ENCODE assay signal across 8 mouse cellular contexts in the genomic region with DNA sequence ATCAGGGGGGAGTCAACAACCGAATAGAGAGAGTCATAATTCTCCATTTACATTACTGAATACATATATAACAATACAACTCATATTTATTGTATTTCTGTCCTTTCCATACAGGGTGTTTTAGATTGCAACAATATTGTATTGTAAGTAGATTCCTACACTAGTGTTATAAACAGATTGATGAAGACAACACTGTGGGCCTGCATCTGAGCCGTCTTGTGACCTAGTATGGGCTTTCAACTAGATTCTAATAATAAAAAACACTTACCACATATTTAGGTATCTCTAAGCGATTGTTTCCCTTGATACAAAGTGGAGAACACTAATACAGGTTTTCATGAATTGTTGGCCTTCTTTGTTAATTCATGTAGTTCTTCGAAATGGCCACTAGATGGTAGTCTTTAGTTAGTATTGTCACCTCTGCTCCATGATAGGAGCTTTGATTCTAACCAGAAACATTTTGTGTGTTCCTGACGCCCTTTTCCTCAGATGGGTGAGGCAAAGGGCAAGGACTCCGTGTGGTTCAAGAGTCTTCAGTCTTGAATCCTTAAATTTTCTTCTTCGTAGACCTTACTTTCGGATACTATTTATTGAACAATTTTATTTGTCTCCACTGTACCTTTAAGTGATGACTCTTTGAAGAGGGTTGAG.
DNase-seq lines count a peak whose midpoint lies in the region; ATAC-seq and TF ChIP-seq lines count a peak whose summit lies in the region.

No protein-coding gene starts in this region.

- TF ChIP-seq POLR2A in testis, adult 2 months (IDR thresholded peaks at IDR 0.05; ENCODE audit: control insufficient read depth, low read depth, low read length), result no peak

- no peaks in the 10 kb centered on the region for H3K36me3 ChIP-seq in testis, adult 2 months (ENCODE audit: control insufficient read depth, insufficient read depth, low read length)
- H3K36me3 ChIP-seq in kidney, embryonic 16.5 days (ENCODE audit: insufficient read depth, low read length), result no peaks in the 10 kb centered on the region
- no peaks in the 10 kb centered on the region for H3K36me3 ChIP-seq in midbrain, embryonic 12.5 days

- H3K9ac ChIP-seq in kidney, embryonic 16.5 days (replicated peaks; ENCODE audit: low read length), result no peak overlapping the region; the same call in 1 of the 2 replicates
- no peak overlapping the region for H3K9ac ChIP-seq in midbrain, embryonic 12.5 days (replicated peaks)

- no peak overlapping the region for H3K27ac ChIP-seq in testis, adult 2 months (ENCODE audit: control insufficient read depth, insufficient read depth, low read depth, low read length)
- no peak overlapping the region for H3K27ac ChIP-seq in kidney, embryonic 16.5 days (ENCODE audit: low read length)
- no peak overlapping the region for H3K27ac ChIP-seq in midbrain, embryonic 12.5 days (replicated peaks)

- TF ChIP-seq CTCF in testis, adult 2 months (IDR thresholded peaks at IDR 0.05; ENCODE audit: control insufficient read depth, insufficient read depth, insufficient replicate concordance, low read depth, low read length), result peak; percentile 16; the same call in 1 of the 2 replicates

- peak overlapping the region; percentile 42 for H3K4me2 ChIP-seq in kidney, embryonic 16.5 days (replicated peaks; ENCODE audit: low read depth, low read length)
- H3K4me2 ChIP-seq in midbrain, embryonic 12.5 days (replicated peaks), result no peak overlapping the region

- WGBS in kidney, embryonic 16.5 days, result 28% methylated on average over 8 of the region's 8 CpGs
- 32% methylated on average over 8 of the region's 8 CpGs for WGBS in midbrain, embryonic 12.5 days

- peaks cover 5% of the 10 kb centered on the region; the same call in 1 of the 2 replicates for H3K4me1 ChIP-seq in testis, adult 2 months (ENCODE audit: control insufficient read depth, insufficient read depth, low read length)
- H3K4me1 ChIP-seq in kidney, embryonic 16.5 days (ENCODE audit: insufficient read depth, low read length), result peaks cover 22% of the 10 kb centered on the region
- 0 out of 2 replicates have a peak, but pooled peaks cover 4% of the 10 kb centered on the region for H3K4me1 ChIP-seq in midbrain, embryonic 12.5 days

- peak overlapping the region; percentile 74; the same call in 1 of the 2 replicates for H3K4me3 ChIP-seq in testis, adult 2 months (ENCODE audit: control insufficient read depth, low read depth, low read length)
- H3K4me3 ChIP-seq in kidney, embryonic 16.5 days (ENCODE audit: low read length), result peak overlapping the region; percentile 31
- no peak overlapping the region for H3K4me3 ChIP-seq in midbrain, embryonic 12.5 days

- peak; percentile 46; the same call in 1 of the 2 replicates for ATAC-seq in kidney, embryonic 16.5 days (ENCODE audit: low FRiP score, low TSS enrichment)
- peak; percentile 60 for ATAC-seq in midbrain, embryonic 12.5 days (ENCODE audit: low FRiP score, low read depth)

- H3K27me3 ChIP-seq in testis, adult 2 months (ENCODE audit: control insufficient read depth, insufficient read depth, low read length), result no peaks in the 10 kb centered on the region
- H3K27me3 ChIP-seq in kidney, embryonic 16.5 days (ENCODE audit: insufficient read depth, low read length), result no peaks in the 10 kb centered on the region
- no peaks in the 10 kb centered on the region for H3K27me3 ChIP-seq in midbrain, embryonic 12.5 days

- H3K9me3 ChIP-seq in kidney, embryonic 16.5 days (ENCODE audit: low read length), result no peaks in the 10 kb centered on the region
- no peaks in the 10 kb centered on the region for H3K9me3 ChIP-seq in midbrain, embryonic 12.5 days

- no peak for DNase-seq in testis, postnatal 14 days (ENCODE audit: low spot score)
- peak; percentile 34 for DNase-seq in c-Kit-positive CD71-negative TER-119-negative erythroid progenitor cells, embryonic 14.5 days (ENCODE audit: low read depth)
- DNase-seq in forelimb bud, embryonic 11.5 days (ENCODE audit: low read depth, low spot score), result peak; percentile 71
- DNase-seq in urinary bladder, postnatal 4 days (ENCODE audit: low spot score in 2 of 2), result no peak
- DNase-seq in adrenal gland, adult 18-20 months (ENCODE audit: low spot score in 2 of 2), result no peak

Comparison
In these comparisons a context has a peak if more than half of its experiments do, and no peak if none do; other contexts are left out.
1. DNase-seq: peak in c-Kit-positive CD71-negative TER-119-negative erythroid progenitor cells, embryonic 14.5 days (single experiment) and forelimb bud, embryonic 11.5 days (single experiment); none in testis, postnatal 14 days (single experiment), urinary bladder, postnatal 4 days (0 of 2) and adrenal gland, adult 18-20 months (0 of 2).